In genomic region chr11:120684086-120684485, GRCm38 (mm10) we compare ENCODE assay signal across 17 mouse cellular contexts. TPM values are rescaled to one million over a fixed set of nuclear protein-coding genes. Genes with fewer than 3 reads are reported as not detected.
"Had no signal": no experiment of that assay in that cellular context is flagged by ENCODE, and none has a peak within 500 bp of the region (broad histone marks: within the 10 kb centered on the region; RNA-seq: fewer than 3 reads in every experiment).

No protein-coding gene starts in this region.

- H3K9ac ChIP-seq: intestine, embryonic 15.5 days; limb, embryonic 15.5 days; liver, embryonic 13.5 days; midbrain, embryonic 12.5 days; neural tube, embryonic 13.5 days had no signal

- DNase-seq: kidney, adult 18-20 months; kidney, postnatal 10 days; kidney, postnatal 4 days; liver, embryonic 13.5 days; right cerebral cortex, adult 18-20 months; right cerebral cortex, postnatal 25 days; thymus, adult 18-20 months; thymus, postnatal 14 days had no signal

- H3K4me2 ChIP-seq: intestine, embryonic 15.5 days; limb, embryonic 15.5 days; liver, embryonic 13.5 days; midbrain, embryonic 12.5 days; neural tube, embryonic 13.5 days had no signal

- H3K27ac ChIP-seq: intestine, embryonic 15.5 days; left cerebral cortex, adult 2 months; limb, embryonic 15.5 days; liver, embryonic 13.5 days; midbrain, embryonic 12.5 days; neural tube, embryonic 13.5 days had no signal

- H3K27me3 ChIP-seq: intestine, embryonic 15.5 days; limb, embryonic 15.5 days; liver, embryonic 13.5 days; midbrain, embryonic 12.5 days; neural tube, embryonic 13.5 days had no signal

- H3K4me3 ChIP-seq: intestine, embryonic 15.5 days; left cerebral cortex, adult 2 months; limb, embryonic 15.5 days; liver, embryonic 13.5 days; midbrain, embryonic 12.5 days; neural tube, embryonic 13.5 days had no signal

- H3K9me3 ChIP-seq: intestine, embryonic 15.5 days; limb, embryonic 15.5 days; liver, embryonic 13.5 days; midbrain, embryonic 12.5 days; neural tube, embryonic 13.5 days had no signal

- ATAC-seq: intestine, embryonic 15.5 days; midbrain, embryonic 16.5 days had no signal

- H3K4me1 ChIP-seq: intestine, embryonic 15.5 days; liver, embryonic 13.5 days; midbrain, embryonic 12.5 days; neural tube, embryonic 13.5 days had no signal

RNA-seq across cellular contexts. Expression of gene Notum, which starts 23.1 kb away (rescaled TPM):
- total RNA-seq: megakaryocyte-erythroid progenitor cell, adult 5-6 weeks had no signal

RNA-seq across cellular contexts. Expression of gene Myadml2, which starts 36.1 kb away (rescaled TPM):
- polyA plus RNA-seq: intestine, embryonic 15.5 days; kidney, embryonic 14.5 days; limb, embryonic 11.5 days; liver, embryonic 13.5 days; midbrain, embryonic 12.5 days had no signal
